Mouse (Mus musculus): ENCODE measurements around the gene Clpp.

DNA sequence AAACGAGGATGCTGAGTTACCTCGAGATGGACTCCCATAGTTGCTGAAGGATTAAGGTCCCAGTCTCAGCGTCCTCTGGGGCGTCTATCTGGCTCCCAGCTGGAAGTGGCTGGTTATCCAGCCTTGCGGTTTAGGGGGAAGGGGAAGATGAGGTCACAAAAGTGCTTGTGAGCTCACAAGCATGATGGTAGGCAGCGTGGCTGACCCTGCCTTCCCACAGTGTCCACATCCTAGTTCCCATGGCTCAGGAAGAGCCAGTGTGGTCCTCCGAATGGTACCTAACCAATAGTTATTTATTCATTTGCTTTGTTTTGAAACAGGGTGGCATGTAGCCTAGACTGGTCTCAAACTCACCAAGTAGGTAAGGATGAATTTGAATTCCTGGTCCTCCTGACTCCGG lies 51.4 kb downstream of the Clpp start, which contains the start of gene Slc25a41:
- TF ChIP-seq CTCF (IDR thresholded peaks at IDR 0.05; ENCODE audit: extremely low read depth, insufficient read length, insufficient replicate concordance, low read depth, low read length) (no peak), POLR2A (IDR thresholded peaks at IDR 0.05; ENCODE audit: low read depth, low read length) (no peak)
